Mouse (Mus musculus): ENCODE measurements at regions not wholly inside any gene's neighbourhood (a gene's known extent, or its start where the extent isn't known, plus 50 kb on each side); places are given as distances from the start of the nearest gene placed in this dataset.

DNA sequence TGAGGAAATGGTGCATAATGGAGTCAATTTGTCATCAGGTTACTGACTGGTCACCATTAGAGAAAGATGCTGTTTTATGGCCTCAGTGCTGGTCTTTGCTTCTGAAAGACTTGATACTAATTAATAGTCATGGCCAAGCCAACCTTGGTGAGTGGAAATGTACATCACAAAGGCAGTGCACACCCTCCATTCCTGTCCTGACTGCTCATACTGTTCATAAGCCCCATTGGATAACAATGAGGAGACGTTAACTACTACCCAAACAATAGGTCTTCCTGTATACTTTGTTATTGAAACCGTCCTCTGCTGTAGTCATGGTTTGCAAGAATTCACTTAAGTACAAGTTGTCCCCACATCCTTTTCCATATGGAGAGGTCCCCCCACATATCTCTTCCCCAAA is 605.8 kb upstream of the Slc35b3 start:
- H3K4me3 ChIP-seq (replicated peaks): no peak overlapping the region
- 88% methylated on average over 2 of the region's 2 CpGs for WGBS

DNA sequence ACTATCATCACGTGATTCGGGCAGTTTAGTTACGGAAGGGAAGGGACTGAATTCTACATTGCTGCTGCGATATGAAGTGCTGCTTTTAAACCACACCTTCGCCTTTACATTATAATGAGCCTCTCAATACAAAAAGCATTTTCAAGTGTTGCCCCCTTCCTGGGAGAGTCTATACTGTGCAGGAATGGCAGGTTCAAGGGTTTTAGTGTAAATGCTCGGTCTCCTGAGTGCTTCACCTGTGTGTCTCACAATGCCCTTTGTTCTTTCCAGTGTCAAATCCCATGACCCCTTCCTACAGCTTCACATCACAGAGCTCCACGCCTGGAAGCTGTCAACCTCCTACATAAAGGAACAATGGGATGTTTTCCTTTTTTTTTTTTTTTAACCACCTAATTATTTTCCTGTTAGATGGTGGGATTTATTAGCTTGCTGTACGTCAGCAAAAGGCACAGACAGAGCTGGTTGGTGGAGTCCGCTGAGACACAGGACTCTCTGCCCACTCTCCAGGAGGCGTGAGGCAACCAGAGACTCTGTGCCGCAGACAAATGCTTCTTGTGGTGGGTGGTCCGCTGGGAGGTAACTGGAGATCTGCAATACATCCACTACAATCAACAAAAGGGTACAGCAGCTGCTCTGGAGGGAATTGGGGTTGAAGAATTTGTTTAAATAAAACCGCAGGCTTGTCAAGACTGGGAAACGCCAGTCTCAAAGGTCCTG is 577.2 kb upstream of the Slc35b3 start:
- no peak for ATAC-seq (ENCODE audit: insufficient number of reproducible peaks, low FRiP score, low TSS enrichment, low read depth)
- no peak overlapping the region for H3K9ac ChIP-seq
- no peak overlapping the region for H3K4me2 ChIP-seq (replicated peaks)
- no peak overlapping the region for H3K27ac ChIP-seq (replicated peaks)
- H3K4me1 ChIP-seq: peaks cover 7% of the 10 kb centered on the region; the same call in 1 of the 2 replicates
- no peaks in the 10 kb centered on the region for H3K9me3 ChIP-seq (replicated peaks)
- 38% methylated on average over 14 of the region's 14 CpGs for WGBS
- no peak overlapping the region for H3K4me3 ChIP-seq (replicated peaks)
- H3K36me3 ChIP-seq: no peaks in the 10 kb centered on the region
- H3K27me3 ChIP-seq: no peaks in the 10 kb centered on the region

More for the DNA sequence above, 605.8 kb upstream of the Slc35b3 start:
- Histone ChIP-seq H3K4me2 (replicated peaks) (no peak overlapping the region), H3K4me1 (peaks cover 3% of the 10 kb centered on the region), H3K9ac (no peak overlapping the region), H3K9me3 (replicated peaks) (no peaks in the 10 kb centered on the region), H3K36me3 (no peaks in the 10 kb centered on the region), H3K27me3 (no peaks in the 10 kb centered on the region), H3K27ac (replicated peaks) (no peak overlapping the region)
- ATAC-seq (ENCODE audit: insufficient number of reproducible peaks, low FRiP score, low TSS enrichment, low read depth): no peak

GRCm38 (mm10) chr13:39526469-39526868 is 565.8 kb upstream of the Slc35b3 start:
- no peak for ATAC-seq (ENCODE audit: insufficient number of reproducible peaks, low FRiP score, low TSS enrichment, low read depth)
- no peaks in the 10 kb centered on the region for H3K9me3 ChIP-seq (replicated peaks)
- no peaks in the 10 kb centered on the region for H3K36me3 ChIP-seq
- H3K27ac ChIP-seq (replicated peaks): no peak overlapping the region
- 90% methylated on average over 1 of the region's 1 CpGs for WGBS
- H3K27me3 ChIP-seq: no peaks in the 10 kb centered on the region
- no peak overlapping the region for H3K9ac ChIP-seq
- H3K4me3 ChIP-seq (replicated peaks): no peak overlapping the region
- no peaks in the 10 kb centered on the region for H3K4me1 ChIP-seq
- no peak overlapping the region for H3K4me2 ChIP-seq (replicated peaks)

DNA sequence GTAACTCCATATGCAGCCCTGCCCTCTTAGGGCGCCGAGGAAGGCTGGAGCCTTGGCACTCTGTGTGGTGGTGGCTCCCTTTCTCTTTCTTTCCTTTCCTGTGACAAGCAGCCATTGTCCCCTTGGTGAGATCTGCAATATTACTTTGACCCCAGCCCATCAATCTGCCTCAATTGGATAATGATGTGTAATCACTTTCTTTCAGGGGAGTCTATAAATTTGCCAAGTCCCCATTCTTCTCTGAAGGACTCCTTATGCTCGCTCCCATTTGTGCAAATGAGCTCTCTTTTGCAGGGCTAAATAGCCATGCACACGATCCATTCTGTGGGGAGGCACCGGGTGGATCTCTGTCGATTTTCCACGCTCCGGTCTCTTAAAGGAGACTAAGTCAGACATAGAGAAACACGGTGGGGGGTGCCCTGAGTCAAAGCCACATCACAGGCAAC is 563.2 kb upstream of the Slc35b3 start:
- Histone ChIP-seq H3K4me2 (replicated peaks) (no peak overlapping the region), H3K4me1 (no peaks in the 10 kb centered on the region), H3K4me3 (replicated peaks) (no peak overlapping the region), H3K27me3 (no peaks in the 10 kb centered on the region), H3K27ac (replicated peaks) (no peak overlapping the region), H3K9me3 (replicated peaks) (no peaks in the 10 kb centered on the region), H3K9ac (no peak overlapping the region), H3K36me3 (no peaks in the 10 kb centered on the region)
- 27% methylated on average over 9 of the region's 9 CpGs for WGBS
- ATAC-seq (ENCODE audit: insufficient number of reproducible peaks, low FRiP score, low TSS enrichment, low read depth): no peak

DNA sequence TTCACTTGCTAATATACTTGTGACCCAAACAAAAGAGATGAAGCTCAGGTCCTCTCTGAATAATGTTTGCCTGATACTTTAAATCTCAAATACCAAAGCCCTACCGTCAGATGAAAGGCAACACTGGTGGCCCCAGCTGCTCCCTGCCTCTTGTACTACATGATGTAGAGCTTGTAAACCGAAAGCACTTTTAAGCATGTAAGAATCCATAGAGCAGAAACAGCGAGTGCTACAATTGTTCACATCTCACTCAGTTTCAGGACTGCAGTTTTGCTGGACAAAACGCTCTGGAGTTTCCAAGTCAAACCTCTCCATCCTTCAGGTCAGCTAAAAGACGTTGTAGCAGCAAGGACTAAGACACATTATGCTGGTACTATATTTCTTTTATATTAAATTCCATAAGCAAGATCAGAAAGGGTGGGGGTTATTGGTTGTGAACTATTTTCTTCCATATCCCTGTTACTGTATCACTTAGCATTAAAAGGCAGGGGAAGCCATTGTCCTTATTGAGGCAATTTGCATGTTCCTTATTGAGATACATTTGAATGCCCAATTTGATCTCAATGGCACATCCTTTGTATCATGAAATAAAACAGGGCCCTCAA is 562.7 kb upstream of the Slc35b3 start:
- no peaks in the 10 kb centered on the region for H3K4me1 ChIP-seq
- H3K4me2 ChIP-seq (replicated peaks): no peak overlapping the region
- H3K9me3 ChIP-seq (replicated peaks): no peaks in the 10 kb centered on the region
- WGBS: 53% methylated on average over 5 of the region's 5 CpGs
- H3K27ac ChIP-seq (replicated peaks): no peak overlapping the region
- ATAC-seq (ENCODE audit: insufficient number of reproducible peaks, low FRiP score, low TSS enrichment, low read depth): no peak
- no peaks in the 10 kb centered on the region for H3K36me3 ChIP-seq
- H3K27me3 ChIP-seq: no peaks in the 10 kb centered on the region
- H3K9ac ChIP-seq: no peak overlapping the region
- no peak overlapping the region for H3K4me3 ChIP-seq (replicated peaks)

GRCm38 (mm10) chr13:39520846-39521245 is 560.2 kb upstream of the Slc35b3 start:
- WGBS: 93% methylated on average over 9 of the region's 9 CpGs
- ATAC-seq (ENCODE audit: insufficient number of reproducible peaks, low FRiP score, low TSS enrichment, low read depth): no peak
- Histone ChIP-seq H3K36me3 (no peaks in the 10 kb centered on the region), H3K9me3 (replicated peaks) (no peaks in the 10 kb centered on the region), H3K4me2 (replicated peaks) (no peak overlapping the region), H3K9ac (no peak overlapping the region), H3K4me1 (no peaks in the 10 kb centered on the region), H3K27me3 (no peaks in the 10 kb centered on the region), H3K4me3 (replicated peaks) (no peak overlapping the region), H3K27ac (replicated peaks) (no peak overlapping the region)

- H3K4me1 ChIP-seq: no peaks in the 10 kb centered on the region
- H3K4me3 ChIP-seq (replicated peaks): no peak overlapping the region
- no peak for ATAC-seq (ENCODE audit: insufficient number of reproducible peaks, low FRiP score, low TSS enrichment, low read depth)
- H3K27ac ChIP-seq (replicated peaks): no peak overlapping the region
- no peak overlapping the region for H3K9ac ChIP-seq
- 47% methylated on average over 8 of the region's 8 CpGs for WGBS
- no peaks in the 10 kb centered on the region for H3K27me3 ChIP-seq
- H3K9me3 ChIP-seq (replicated peaks): no peaks in the 10 kb centered on the region
- H3K4me2 ChIP-seq (replicated peaks): no peak overlapping the region
- no peaks in the 10 kb centered on the region for H3K36me3 ChIP-seq
Observed at GRCm38 (mm10) chr13:39516106-39516505, 555.4 kb upstream of the Slc35b3 start.

- no peaks in the 10 kb centered on the region for H3K9me3 ChIP-seq (replicated peaks)
- no peaks in the 10 kb centered on the region for H3K4me1 ChIP-seq
- H3K4me3 ChIP-seq (replicated peaks): no peak overlapping the region
- 69% methylated on average over 7 of the region's 7 CpGs for WGBS
- no peak overlapping the region for H3K27ac ChIP-seq (replicated peaks)
- H3K4me2 ChIP-seq (replicated peaks): no peak overlapping the region
- no peak overlapping the region for H3K9ac ChIP-seq
- no peak for ATAC-seq (ENCODE audit: insufficient number of reproducible peaks, low FRiP score, low TSS enrichment, low read depth)
- no peaks in the 10 kb centered on the region for H3K36me3 ChIP-seq
- no peaks in the 10 kb centered on the region for H3K27me3 ChIP-seq
Observed at GRCm38 (mm10) chr13:39489806-39490205, 529.1 kb upstream of the Slc35b3 start.

DNA sequence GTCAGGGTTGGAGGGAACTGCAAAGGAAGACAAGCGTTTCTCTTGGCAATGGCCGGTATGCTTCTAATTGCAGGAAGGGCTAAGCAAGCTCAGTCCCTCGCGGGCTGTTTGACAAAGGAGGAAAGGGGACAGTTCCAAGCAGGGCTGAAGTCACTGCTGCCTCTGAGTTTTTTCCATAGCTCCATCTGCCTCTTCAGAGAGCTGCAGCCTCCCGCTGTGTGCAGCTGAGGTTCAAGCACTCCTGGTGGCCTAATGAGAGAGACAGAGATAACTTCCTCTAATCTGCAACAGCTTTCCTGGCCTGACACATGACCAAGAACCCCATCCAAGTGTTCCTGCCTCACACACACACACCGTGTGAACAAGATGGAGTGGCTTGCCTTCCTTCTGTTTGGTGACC is 511.9 kb upstream of the Slc35b3 start:
- Histone ChIP-seq H3K9me3 (replicated peaks) (no peaks in the 10 kb centered on the region), H3K27ac (replicated peaks) (no peak overlapping the region), H3K27me3 (no peaks in the 10 kb centered on the region), H3K4me1 (no peaks in the 10 kb centered on the region), H3K9ac (no peak overlapping the region), H3K4me2 (replicated peaks) (no peak overlapping the region), H3K36me3 (no peaks in the 10 kb centered on the region), H3K4me3 (replicated peaks) (no peak overlapping the region)
- ATAC-seq (ENCODE audit: insufficient number of reproducible peaks, low FRiP score, low TSS enrichment, low read depth): no peak
- WGBS: 63% methylated on average over 6 of the region's 6 CpGs

GRCm38 (mm10) chr13:39441799-39442198 is 481.1 kb upstream of the Slc35b3 start:
- Histone ChIP-seq H3K4me2 (replicated peaks) (no peak overlapping the region), H3K4me3 (replicated peaks) (no peak overlapping the region), H3K36me3 (no peaks in the 10 kb centered on the region), H3K27ac (replicated peaks) (no peak overlapping the region), H3K27me3 (no peaks in the 10 kb centered on the region), H3K4me1 (peaks cover 5% of the 10 kb centered on the region; the same call in 1 of the 2 replicates), H3K9me3 (replicated peaks) (no peaks in the 10 kb centered on the region), H3K9ac (no peak overlapping the region)
- 92% methylated on average over 13 of the region's 13 CpGs for WGBS
- ATAC-seq (ENCODE audit: insufficient number of reproducible peaks, low FRiP score, low TSS enrichment, low read depth): no peak

DNA sequence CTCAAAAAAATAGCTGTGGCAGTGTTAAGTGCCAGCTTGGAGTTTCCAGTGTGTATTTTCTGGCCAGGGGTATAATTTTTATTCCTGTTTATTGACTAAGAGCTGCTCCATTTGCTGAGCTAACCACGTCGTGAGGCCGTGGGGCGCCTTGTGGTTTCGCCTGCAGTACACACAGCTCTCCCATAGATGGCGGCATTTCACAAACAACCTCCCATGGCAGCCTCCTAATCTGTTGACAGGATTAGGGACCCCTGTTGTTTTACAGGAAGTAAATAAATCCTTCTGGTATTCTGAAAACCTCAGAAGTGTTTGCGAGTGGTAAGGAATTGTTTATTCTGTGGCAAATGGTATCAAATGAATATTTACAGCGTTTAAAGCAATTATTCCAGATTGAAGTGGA is 480.2 kb upstream of the Slc35b3 start:
- Histone ChIP-seq H3K27me3 (no peaks in the 10 kb centered on the region), H3K4me2 (replicated peaks) (no peak overlapping the region), H3K9ac (no peak overlapping the region), H3K27ac (replicated peaks) (no peak overlapping the region), H3K4me3 (replicated peaks) (no peak overlapping the region), H3K9me3 (replicated peaks) (no peaks in the 10 kb centered on the region), H3K36me3 (no peaks in the 10 kb centered on the region), H3K4me1 (peaks cover 5% of the 10 kb centered on the region; the same call in 1 of the 2 replicates)
- ATAC-seq (ENCODE audit: insufficient number of reproducible peaks, low FRiP score, low TSS enrichment, low read depth): no peak
- 10% methylated on average over 8 of the region's 8 CpGs for WGBS

DNA sequence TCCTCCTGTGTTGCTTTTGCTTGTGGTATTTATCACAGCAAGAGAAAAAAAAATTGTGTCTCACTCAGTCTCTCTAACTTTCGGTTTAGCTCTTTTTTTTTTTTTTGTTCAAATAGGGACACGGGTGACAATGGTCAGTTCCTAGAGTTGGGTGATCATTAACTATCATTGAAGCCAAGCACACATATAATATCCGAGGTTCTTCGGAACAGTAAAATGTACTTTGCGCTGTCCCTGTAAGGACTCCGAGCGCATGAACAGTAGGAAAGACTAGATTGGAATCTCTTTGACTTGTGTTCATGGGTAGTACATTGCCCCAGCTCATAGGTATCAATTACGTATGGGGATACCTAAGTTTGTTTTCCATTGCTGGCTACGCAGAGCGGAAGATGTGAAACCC is 479.7 kb upstream of the Slc35b3 start:
- Histone ChIP-seq H3K27ac (replicated peaks) (no peak overlapping the region), H3K36me3 (no peaks in the 10 kb centered on the region), H3K4me1 (peaks cover 5% of the 10 kb centered on the region; the same call in 1 of the 2 replicates), H3K4me2 (replicated peaks) (no peak overlapping the region), H3K9me3 (replicated peaks) (no peaks in the 10 kb centered on the region), H3K9ac (no peak overlapping the region), H3K4me3 (replicated peaks) (no peak overlapping the region), H3K27me3 (no peaks in the 10 kb centered on the region)
- WGBS: 90% methylated on average over 10 of the region's 10 CpGs
- no peak for ATAC-seq (ENCODE audit: insufficient number of reproducible peaks, low FRiP score, low TSS enrichment, low read depth)
